Mouse (Mus musculus): ENCODE results near the gene Aph1a.

GRCm38 (mm10) chr3:95891211-95892065 is 2.3 kb upstream of the Aph1a start, which contains the start of gene BC028528:
- TF ChIP-seq KAT2A (conservative IDR thresholded peaks at IDR 0.05; ENCODE audit: low read depth, low read length): no peak
- TF ChIP-seq CTCF (IDR thresholded peaks at IDR 0.05 in 2 of 3, conservative IDR thresholded peaks at IDR 0.05 in 1 of 3; ENCODE audit: control insufficient read depth in 1 of 3, insufficient read depth in 1 of 3, low read depth in 2 of 3, low read length in 3 of 3, poor library complexity in 1 of 3, severe bottlenecking in 1 of 3): no peak
- TF ChIP-seq ETS1 (IDR thresholded peaks at IDR 0.05; ENCODE audit: low read depth, low read length): 0 out of 2 replicates have a peak, but pooled peaks have one; percentile 51
- peak; percentile 37 for TF ChIP-seq MXI1 (IDR thresholded peaks at IDR 0.05; ENCODE audit: low read depth, low read length)
- no peak; the same call in 1 of the 2 replicates for TF ChIP-seq E2F4 (IDR thresholded peaks at IDR 0.05; ENCODE audit: borderline replicate concordance, low read depth, low read length)
- TF ChIP-seq NRF1 (IDR thresholded peaks at IDR 0.05; ENCODE audit: insufficient read depth, low read depth, low read length, poor library complexity, severe bottlenecking): no peak
- peak in 1 of 2 experiments; percentile 69; a peak in 2 of 4 replicates for TF ChIP-seq POLR2A (IDR thresholded peaks at IDR 0.05; ENCODE audit: control insufficient read depth in 1 of 2, insufficient read depth in 1 of 2, low read depth in 1 of 2, low read length in 2 of 2, poor library complexity in 1 of 2)
- TF ChIP-seq SIN3A (IDR thresholded peaks at IDR 0.05; ENCODE audit: low read length): no peak; the same call in none of the 2 replicates
- no peak for TF ChIP-seq POLR2AphosphoS5 (IDR thresholded peaks at IDR 0.05; ENCODE audit: borderline replicate concordance, low read depth, low read length)
- peak; percentile 79; the same call in 1 of the 2 replicates for TF ChIP-seq TBP (IDR thresholded peaks at IDR 0.05; ENCODE audit: low read depth, low read length)
- TF ChIP-seq POLR2AphosphoS2 (IDR thresholded peaks at IDR 0.05; ENCODE audit: low read length): no peak
- peak; percentile 59; the same call in 1 of the 2 replicates for TF ChIP-seq NELFE (IDR thresholded peaks at IDR 0.05; ENCODE audit: low read depth, low read length)
- no peak; a peak in 1 of 4 replicates for TF ChIP-seq EP300 (IDR thresholded peaks at IDR 0.05; ENCODE audit: low read depth in 1 of 2, low read length in 2 of 2)
- TF ChIP-seq ZKSCAN1 (IDR thresholded peaks at IDR 0.05; ENCODE audit: low read depth, low read length): no peak
